Mouse (Mus musculus) erythroblast, adult 5-6 weeks (primary cell): Measurements from ENCODE around the gene Krtdap. TPM values are rescaled to one million over a fixed set of nuclear protein-coding genes. Genes with fewer than 3 reads are reported as not detected.
"Not testable (repeated sequence)": the region's sequence is repeated elsewhere in the genome, so short reads cannot be mapped to it uniquely, and the experiment has no call there.

ENCODE experiments used
- ATAC-seq: replicated peaks from 2 replicates; pipeline ENCODE4 v1.8.0; 2016; ENCODE audit warnings: moderate number of reproducible peaks, mild to moderate bottlenecking, moderate TSS enrichment, inconsistent platforms; ENCODE audit not compliant: poor library complexity, low FRiP score, severe bottlenecking
- total RNA-seq, 2 experiments: library from RNA; stranded (forward) in 1 of 2; stranded (reverse) in 1 of 2; fragments of 150-400 nt in 1 of 2; fragments of 200-764, 138-1000 nt in 1 of 2; gene quantifications; 2 replicates each; pipeline versions ENCODE4 v1.2.3 to v1.2.4; 2015 to 2017; ENCODE audit warnings: low replicate concordance in 2 of 2

Gene Krtdap
- not detected in 2 replicates for total RNA-seq (2015; ENCODE audit: low replicate concordance)
- not detected in 2 replicates for total RNA-seq (2017; ENCODE audit: low replicate concordance)

- no peak for ATAC-seq
Observed at GRCm38 (mm10) chr7:30787377-30788022, at the start of gene Krtdap. Gene Krtdap, plus strand, starts transcription at chr7:30787896.

- ATAC-seq: not testable (repeated sequence)
Observed at GRCm38 (mm10) chr7:30742570-30742969, 45.1 kb upstream of the Krtdap start.

DNA sequence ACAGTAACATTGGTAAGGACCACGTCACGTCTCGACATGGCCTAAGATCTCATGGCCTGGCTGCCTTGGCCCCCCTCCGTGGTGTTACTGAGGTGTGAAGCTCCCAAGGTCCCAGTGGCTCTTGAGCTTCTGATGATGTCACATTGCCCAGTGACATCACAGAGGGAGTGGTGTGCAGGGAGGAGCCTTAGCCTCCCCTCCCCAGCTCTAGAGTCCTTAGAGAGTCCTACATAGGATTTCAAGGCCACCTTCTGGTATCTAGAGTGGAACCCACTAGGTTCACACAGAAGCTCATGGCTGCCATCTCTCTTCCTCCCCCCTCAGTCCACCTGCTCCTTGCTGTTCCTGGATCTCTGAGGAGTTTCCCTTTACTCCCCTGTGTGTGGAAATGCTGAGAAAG is 44.1 kb upstream of the Krtdap start, which contains the start of gene Gapdhs:
Gene Gapdhs, minus strand, starts transcription at position 65 of the 400 bp plus-strand sequence.
- not testable (repeated sequence) for ATAC-seq

GRCm38 (mm10) chr7:30744022-30744598 is 43.6 kb upstream of the Krtdap start:
- ATAC-seq: no peak

DNA sequence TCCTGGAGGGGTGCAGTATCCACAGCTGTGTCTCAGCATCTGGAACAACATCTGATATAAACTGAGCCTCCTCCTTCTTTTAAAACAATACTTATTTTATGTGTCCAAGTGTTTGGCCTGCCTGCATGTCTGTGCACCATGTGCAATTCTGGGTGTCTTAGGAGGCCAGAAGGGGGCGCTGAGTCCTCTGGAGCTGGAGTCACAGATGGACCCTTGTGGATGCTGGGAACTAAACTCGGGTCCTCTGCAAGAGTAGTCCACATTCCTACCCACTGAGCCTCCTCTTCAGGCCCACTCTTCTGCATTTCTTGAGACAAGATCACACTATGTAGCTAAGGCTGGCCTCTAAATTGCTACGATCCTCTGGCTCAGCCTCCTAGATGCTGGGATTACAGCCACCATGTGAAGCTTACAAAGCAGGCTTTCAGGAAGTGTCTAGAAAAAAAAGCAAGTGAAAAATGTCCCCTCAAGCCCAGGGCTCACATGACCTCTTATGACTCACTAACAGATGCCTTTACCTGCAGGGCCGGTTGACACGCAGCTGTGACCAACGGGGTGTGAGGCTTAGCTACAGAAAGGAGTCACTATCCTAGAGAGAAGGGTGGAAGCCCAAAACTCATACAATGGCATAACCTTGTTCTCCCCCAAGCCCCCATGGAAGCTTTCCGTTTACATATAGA is 40.0 kb upstream of the Krtdap start:
- ATAC-seq: no peak

DNA sequence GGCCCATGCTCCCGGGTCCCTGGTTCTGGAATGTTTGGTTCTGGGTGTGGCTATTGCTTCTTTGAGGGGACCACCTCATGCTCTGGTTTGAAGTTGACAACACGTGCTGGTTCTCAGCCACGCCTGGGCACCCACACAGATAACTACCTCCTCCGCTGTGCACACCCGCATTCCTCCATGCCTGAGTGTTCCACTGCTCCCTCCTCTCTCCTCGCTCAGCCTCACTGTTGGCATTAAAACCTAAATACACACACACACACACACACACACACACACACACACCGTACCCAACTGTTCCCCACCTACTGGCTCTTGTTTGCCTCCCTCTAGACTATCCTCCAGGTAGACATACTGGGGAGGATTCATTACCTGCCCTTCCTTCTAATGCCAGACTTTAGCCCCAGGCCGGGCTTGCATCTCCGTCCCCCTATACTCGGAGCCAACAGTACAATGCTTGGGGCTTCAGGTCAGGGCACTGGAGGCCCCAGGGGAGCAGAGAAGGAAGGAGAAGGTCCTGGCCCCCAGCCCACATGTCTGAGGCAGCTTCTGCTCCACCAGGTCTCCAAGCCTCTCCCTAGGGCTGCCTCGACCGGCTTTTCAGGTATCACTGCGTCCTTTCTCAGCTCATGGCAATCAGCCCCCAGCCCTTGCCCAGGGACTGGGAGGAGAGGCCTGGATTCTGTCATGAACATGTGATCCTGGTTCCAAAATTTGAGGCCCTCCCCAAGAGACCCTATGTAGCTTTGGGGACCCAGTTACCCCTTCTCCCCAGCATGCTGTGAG is 37.7 kb upstream of the Krtdap start:
- ATAC-seq: no peak

- no peak for ATAC-seq
Observed at GRCm38 (mm10) chr7:30751086-30751669, 36.5 kb upstream of the Krtdap start, which contains the start of gene Sbsn. Gene Sbsn, plus strand, starts transcription at chr7:30751471.

- ATAC-seq: no peak
Observed at GRCm38 (mm10) chr7:30757001-30757400, 30.7 kb upstream of the Krtdap start.

DNA sequence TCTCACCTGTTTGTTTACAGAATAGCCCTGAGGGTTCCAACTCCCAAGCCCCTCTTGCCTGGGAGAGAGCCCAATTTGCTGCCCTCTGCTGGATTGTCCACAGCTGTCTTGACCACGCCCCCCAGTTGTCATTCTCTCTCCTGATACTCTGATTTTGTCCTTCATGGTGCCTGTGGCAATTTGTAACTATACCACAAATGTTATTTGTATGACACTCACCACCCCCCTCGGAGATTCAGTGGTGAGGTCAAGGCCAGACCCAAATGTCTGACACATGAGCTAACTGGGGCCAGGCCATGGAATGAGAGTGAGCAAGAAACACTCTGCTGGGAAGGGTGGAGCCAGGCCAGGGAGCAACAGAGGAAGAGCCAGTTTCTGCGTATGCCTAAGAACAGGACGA is 28.8 kb upstream of the Krtdap start:
- ATAC-seq: no peak

GRCm38 (mm10) chr7:30761769-30762352 is 25.8 kb upstream of the Krtdap start:
- ATAC-seq: no peak

- no peak for ATAC-seq
Observed at GRCm38 (mm10) chr7:30763456-30763855, 24.2 kb upstream of the Krtdap start, which contains the start of gene Dmkn. Gene Dmkn, plus strand, starts transcription at chr7:30763756.

DNA sequence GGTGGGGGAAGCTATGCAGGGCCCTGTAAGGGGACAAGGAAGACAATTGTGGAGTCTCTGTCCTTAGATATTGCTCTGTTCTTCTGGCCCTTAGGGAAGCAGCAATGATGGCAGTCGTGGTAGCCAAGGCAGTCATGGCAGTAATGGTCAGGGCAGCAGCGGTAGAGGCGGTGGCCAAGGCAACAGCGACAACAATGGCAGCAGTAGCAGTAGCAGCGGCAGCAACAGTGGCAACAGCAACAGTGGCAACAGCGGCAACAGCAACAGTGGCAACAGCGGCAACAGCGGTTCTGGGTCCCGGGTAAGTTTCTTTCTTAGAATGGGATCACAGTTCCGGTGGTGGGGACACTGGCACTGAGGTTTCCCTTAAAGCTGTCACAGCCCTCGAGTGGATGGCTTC is 22.5 kb upstream of the Krtdap start:
- ATAC-seq: no peak

- no peak for ATAC-seq
Observed at GRCm38 (mm10) chr7:30766408-30766807, 21.3 kb upstream of the Krtdap start.

GRCm38 (mm10) chr7:30769236-30769635 is 18.5 kb upstream of the Krtdap start:
- no peak for ATAC-seq

GRCm38 (mm10) chr7:30776104-30776503 is 11.6 kb upstream of the Krtdap start:
- no peak for ATAC-seq

DNA sequence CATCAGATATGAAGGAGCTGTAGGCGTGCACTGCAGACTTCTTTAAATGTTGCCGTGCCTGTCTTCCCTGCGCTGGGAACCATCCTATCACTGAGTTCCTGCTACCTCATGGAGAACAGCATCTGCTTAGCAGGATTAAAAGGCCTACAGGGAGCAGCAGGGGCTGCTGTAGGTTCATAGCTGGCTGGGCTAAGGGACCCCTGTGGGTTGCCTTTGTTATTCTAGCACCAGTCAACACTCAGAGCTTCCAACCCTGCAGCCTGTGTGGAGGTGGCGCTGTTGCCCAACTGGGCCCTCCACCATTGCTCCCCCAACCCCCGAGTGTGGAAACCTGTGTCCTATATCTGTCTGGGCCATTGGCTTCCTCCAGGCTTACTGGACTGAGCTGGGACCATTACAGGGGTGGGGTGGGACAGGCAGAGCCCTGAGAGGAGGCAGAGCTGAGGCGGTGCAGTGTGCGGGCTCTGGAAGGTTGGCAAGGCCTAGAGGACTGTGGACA is 10.6 kb upstream of the Krtdap start:
- ATAC-seq: no peak

- no peak for ATAC-seq
Observed at GRCm38 (mm10) chr7:30777911-30778310, 9.8 kb upstream of the Krtdap start.

GRCm38 (mm10) chr7:30781792-30782191 is 5.9 kb upstream of the Krtdap start:
- no peak for ATAC-seq

DNA sequence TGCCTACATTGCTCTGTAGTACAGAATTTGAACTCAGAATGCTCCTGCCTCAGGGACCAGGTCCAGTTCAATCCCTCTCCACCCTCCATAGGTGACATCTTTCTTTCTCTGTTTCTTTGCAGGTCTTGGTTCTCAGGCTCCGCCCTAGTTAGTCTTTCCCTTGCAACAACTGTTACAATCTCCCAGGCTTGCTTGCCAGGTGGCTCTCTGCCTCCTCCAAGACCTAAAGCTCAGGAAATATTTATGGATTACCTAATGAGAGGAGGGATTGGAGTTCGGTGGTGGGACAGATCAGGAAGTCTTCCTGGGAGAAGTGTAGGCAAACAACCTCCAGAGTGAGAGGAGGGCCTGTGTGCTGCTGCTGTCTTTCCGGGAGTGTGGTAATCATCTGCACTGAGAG is 5.0 kb upstream of the Krtdap start:
- no peak for ATAC-seq
